Mouse (Mus musculus): Measurements from ENCODE around the gene Stx3.
A peak's percentile ranks its signal among the peaks of the same experiment; 100 is the strongest.

The Stx3 gene

GRCm38 (mm10) chr19:11819143-11819700 lies at the start of gene Stx3:
Stx3 (minus strand) TSS chr19:11819403.
- Histone ChIP-seq H3K36me3 (ENCODE audit: insufficient read depth, low read length) (peaks cover 10% of the 10 kb centered on the region), H3K4me3 (replicated peaks; ENCODE audit: low read length) (peak within 1 kb of the TSS; percentile 93), H3K4me1 (replicated peaks; ENCODE audit: low read depth, low read length) (peaks cover 87% of the 10 kb centered on the region), H3K27me3 (ENCODE audit: insufficient read depth, low read length) (peaks cover 21% of the 10 kb centered on the region), H3K9me3 (ENCODE audit: low read length) (no peaks in the 10 kb centered on the region)
- no peak for TF ChIP-seq NANOG (IDR thresholded peaks at IDR 0.05; ENCODE audit: borderline replicate concordance, low read length)
- no peak for TF ChIP-seq CTCF (conservative IDR thresholded peaks at IDR 0.05; ENCODE audit: low read length)
- TF ChIP-seq POU5F1 (IDR thresholded peaks at IDR 0.05; ENCODE audit: borderline replicate concordance, low read length), result no peak

- H3K27me3 ChIP-seq (ENCODE audit: insufficient read depth, low read length), result peaks cover 30% of the 10 kb centered on the region
Measured at GRCm38 (mm10) chr19:11867837-11868236, 48.6 kb upstream of the Stx3 start.

GRCm38 (mm10) chr19:11860966-11861365 lies 41.8 kb upstream of the Stx3 start, which contains the start of gene Olfr1418:
Olfr1418 (minus strand) TSS chr19:11861066.
- H3K27me3 ChIP-seq (ENCODE audit: insufficient read depth, low read length), result no peaks in the 10 kb centered on the region

More at GRCm38 (mm10) chr19:11867837-11868236, 48.6 kb upstream of the Stx3 start:
- H3K9me3 ChIP-seq (ENCODE audit: low read length), result peaks cover 6% of the 10 kb centered on the region; the same call in 1 of the 2 replicates
- H3K4me1 ChIP-seq (replicated peaks; ENCODE audit: low read depth, low read length), result peaks cover 3% of the 10 kb centered on the region; the same call in 1 of the 2 replicates
- peak; percentile 76 for TF ChIP-seq CTCF (conservative IDR thresholded peaks at IDR 0.05; ENCODE audit: low read length)
- TF ChIP-seq NANOG (IDR thresholded peaks at IDR 0.05; ENCODE audit: borderline replicate concordance, low read length), result no peak
- no peak for TF ChIP-seq POU5F1 (IDR thresholded peaks at IDR 0.05; ENCODE audit: borderline replicate concordance, low read length)
- H3K4me3 ChIP-seq (replicated peaks; ENCODE audit: low read length), result no peak overlapping the region
- no peaks in the 10 kb centered on the region for H3K36me3 ChIP-seq (ENCODE audit: insufficient read depth, low read length)

GRCm38 (mm10) chr19:11856506-11856905 lies 37.3 kb upstream of the Stx3 start:
- TF ChIP-seq CTCF (conservative IDR thresholded peaks at IDR 0.05; ENCODE audit: low read length) (no peak), NANOG (IDR thresholded peaks at IDR 0.05; ENCODE audit: borderline replicate concordance, low read length) (no peak), POU5F1 (IDR thresholded peaks at IDR 0.05; ENCODE audit: borderline replicate concordance, low read length) (no peak)
- Histone ChIP-seq H3K4me1 (replicated peaks; ENCODE audit: low read depth, low read length) (no peaks in the 10 kb centered on the region), H3K36me3 (ENCODE audit: insufficient read depth, low read length) (no peaks in the 10 kb centered on the region), H3K9me3 (ENCODE audit: low read length) (no peaks in the 10 kb centered on the region), H3K4me3 (replicated peaks; ENCODE audit: low read length) (no peak overlapping the region), H3K27me3 (ENCODE audit: insufficient read depth, low read length) (no peaks in the 10 kb centered on the region)

More at GRCm38 (mm10) chr19:11860966-11861365, 41.8 kb upstream of the Stx3 start, which contains the start of gene Olfr1418:
- Histone ChIP-seq H3K4me3 (replicated peaks; ENCODE audit: low read length) (no peak within 1 kb of the TSS), H3K4me1 (replicated peaks; ENCODE audit: low read depth, low read length) (no peaks in the 10 kb centered on the region), H3K36me3 (ENCODE audit: insufficient read depth, low read length) (no peaks in the 10 kb centered on the region), H3K9me3 (ENCODE audit: low read length) (0 out of 2 replicates have a peak, but pooled peaks cover 3% of the 10 kb centered on the region)
- TF ChIP-seq POU5F1 (IDR thresholded peaks at IDR 0.05; ENCODE audit: borderline replicate concordance, low read length) (no peak), NANOG (IDR thresholded peaks at IDR 0.05; ENCODE audit: borderline replicate concordance, low read length) (no peak), CTCF (conservative IDR thresholded peaks at IDR 0.05; ENCODE audit: low read length) (no peak)

GRCm38 (mm10) chr19:11854821-11855220 lies 35.6 kb upstream of the Stx3 start:
- H3K9me3 ChIP-seq (ENCODE audit: low read length), result no peaks in the 10 kb centered on the region
- no peaks in the 10 kb centered on the region for H3K36me3 ChIP-seq (ENCODE audit: insufficient read depth, low read length)
- no peak overlapping the region for H3K4me3 ChIP-seq (replicated peaks; ENCODE audit: low read length)
- no peaks in the 10 kb centered on the region for H3K27me3 ChIP-seq (ENCODE audit: insufficient read depth, low read length)
- no peaks in the 10 kb centered on the region for H3K4me1 ChIP-seq (replicated peaks; ENCODE audit: low read depth, low read length)
- no peak for TF ChIP-seq CTCF (conservative IDR thresholded peaks at IDR 0.05; ENCODE audit: low read length)
- no peak for TF ChIP-seq POU5F1 (IDR thresholded peaks at IDR 0.05; ENCODE audit: borderline replicate concordance, low read length)
- no peak for TF ChIP-seq NANOG (IDR thresholded peaks at IDR 0.05; ENCODE audit: borderline replicate concordance, low read length)

GRCm38 (mm10) chr19:11852652-11853051 lies 33.4 kb upstream of the Stx3 start:
- Histone ChIP-seq H3K9me3 (ENCODE audit: low read length) (no peaks in the 10 kb centered on the region), H3K36me3 (ENCODE audit: insufficient read depth, low read length) (no peaks in the 10 kb centered on the region), H3K4me3 (replicated peaks; ENCODE audit: low read length) (no peak overlapping the region), H3K27me3 (ENCODE audit: insufficient read depth, low read length) (no peaks in the 10 kb centered on the region), H3K4me1 (replicated peaks; ENCODE audit: low read depth, low read length) (no peaks in the 10 kb centered on the region)
- TF ChIP-seq NANOG (IDR thresholded peaks at IDR 0.05; ENCODE audit: borderline replicate concordance, low read length) (no peak), POU5F1 (IDR thresholded peaks at IDR 0.05; ENCODE audit: borderline replicate concordance, low read length) (no peak), CTCF (conservative IDR thresholded peaks at IDR 0.05; ENCODE audit: low read length) (no peak)

GRCm38 (mm10) chr19:11846333-11846732 lies 27.1 kb upstream of the Stx3 start:
- H3K27me3 ChIP-seq (ENCODE audit: insufficient read depth, low read length), result no peaks in the 10 kb centered on the region
- 0 out of 2 replicates have a peak, but pooled peaks cover 3% of the 10 kb centered on the region for H3K9me3 ChIP-seq (ENCODE audit: low read length)
- no peak overlapping the region for H3K4me3 ChIP-seq (replicated peaks; ENCODE audit: low read length)
- H3K36me3 ChIP-seq (ENCODE audit: insufficient read depth, low read length), result no peaks in the 10 kb centered on the region
- no peaks in the 10 kb centered on the region for H3K4me1 ChIP-seq (replicated peaks; ENCODE audit: low read depth, low read length)
- TF ChIP-seq POU5F1 (IDR thresholded peaks at IDR 0.05; ENCODE audit: borderline replicate concordance, low read length) (no peak), NANOG (IDR thresholded peaks at IDR 0.05; ENCODE audit: borderline replicate concordance, low read length) (no peak), CTCF (conservative IDR thresholded peaks at IDR 0.05; ENCODE audit: low read length) (no peak)

- H3K4me1 ChIP-seq (replicated peaks; ENCODE audit: low read depth, low read length), result no peaks in the 10 kb centered on the region
- 0 out of 2 replicates have a peak, but pooled peaks cover 3% of the 10 kb centered on the region for H3K9me3 ChIP-seq (ENCODE audit: low read length)
- no peak within 1 kb of the TSS for H3K4me3 ChIP-seq (replicated peaks; ENCODE audit: low read length)
- no peaks in the 10 kb centered on the region for H3K27me3 ChIP-seq (ENCODE audit: insufficient read depth, low read length)
- H3K36me3 ChIP-seq (ENCODE audit: insufficient read depth, low read length), result no peaks in the 10 kb centered on the region
- TF ChIP-seq NANOG (IDR thresholded peaks at IDR 0.05; ENCODE audit: borderline replicate concordance, low read length), result no peak
- no peak for TF ChIP-seq POU5F1 (IDR thresholded peaks at IDR 0.05; ENCODE audit: borderline replicate concordance, low read length)
- TF ChIP-seq CTCF (conservative IDR thresholded peaks at IDR 0.05; ENCODE audit: low read length), result no peak
Measured at GRCm38 (mm10) chr19:11839119-11839518, 19.9 kb upstream of the Stx3 start, which contains the start of gene Olfr1417. Olfr1417 (minus strand) TSS chr19:11839219.
